Mouse (Mus musculus): ENCODE measurements around the gene Klk8.
A peak's percentile ranks its signal among the peaks of the same experiment; 100 is the strongest.

Gene Klk8

DNA sequence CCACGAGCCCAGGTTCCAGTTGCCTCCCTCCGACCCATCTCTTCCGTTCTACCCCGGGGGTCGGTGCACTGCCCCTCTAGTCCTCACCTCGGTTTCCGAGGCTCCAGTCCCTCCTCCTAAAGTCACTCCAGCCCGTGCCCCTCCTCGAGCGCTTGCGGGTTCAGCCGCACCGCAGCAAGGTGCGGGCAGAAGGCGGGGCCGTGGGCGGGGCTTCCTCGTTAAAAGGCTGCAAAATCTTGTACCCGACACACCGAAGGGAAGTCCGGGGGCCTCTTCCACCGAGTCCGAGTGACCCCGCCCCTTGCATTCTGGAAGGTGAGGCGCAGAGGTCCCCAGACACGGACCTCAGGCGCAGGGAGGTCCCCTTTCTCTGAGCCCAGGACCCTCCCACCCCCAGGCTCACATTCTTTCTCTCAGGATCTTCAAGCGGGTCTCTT is at the start of gene Klk8:
Gene Klk8, plus strand, starts transcription at position 245 of the 437 bp plus-strand sequence.
- DNase-seq (ENCODE audit: low spot score) = no peak

DNA sequence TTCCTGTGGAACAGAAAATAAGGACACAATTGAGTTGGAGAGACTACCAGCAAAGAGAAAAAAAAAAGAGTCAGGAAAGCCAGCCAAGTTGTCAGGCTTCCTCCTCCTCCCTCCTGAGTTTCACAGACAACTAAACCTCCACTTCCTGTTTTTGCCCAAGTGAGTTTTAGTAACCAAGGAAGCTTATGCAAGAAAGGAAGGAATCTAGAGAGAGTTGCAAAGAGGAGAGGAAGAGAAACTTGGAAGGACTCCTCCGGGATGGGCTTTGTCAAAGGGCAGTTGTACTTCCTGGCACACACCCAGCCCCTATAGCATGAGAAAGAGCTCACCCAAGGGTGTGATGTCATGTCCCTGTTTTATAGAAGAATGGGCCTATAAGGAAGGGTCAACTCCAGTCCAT is 49.6 kb upstream of the Klk8 start:
- no peak for DNase-seq (ENCODE audit: low spot score)

DNA sequence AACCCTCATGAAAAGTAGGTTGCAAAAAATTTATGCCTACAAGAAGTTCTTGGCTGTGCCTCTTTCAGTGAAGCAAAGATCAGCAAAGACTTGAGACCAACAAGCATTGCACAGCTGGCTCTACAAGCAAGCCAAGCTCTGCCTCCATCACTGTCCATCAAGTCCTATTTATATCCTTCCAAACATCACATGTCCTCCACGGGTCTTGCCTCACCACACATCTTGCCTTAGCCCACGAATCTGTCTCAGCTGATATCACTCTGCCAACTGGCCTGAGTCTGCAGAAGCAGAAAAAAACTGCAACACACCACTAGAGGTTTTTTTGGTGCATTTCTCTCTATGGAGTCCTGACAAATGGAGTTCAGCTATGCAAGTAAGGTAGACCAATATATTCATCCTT is 44.6 kb upstream of the Klk8 start:
- DNase-seq (ENCODE audit: low spot score) = no peak

DNA sequence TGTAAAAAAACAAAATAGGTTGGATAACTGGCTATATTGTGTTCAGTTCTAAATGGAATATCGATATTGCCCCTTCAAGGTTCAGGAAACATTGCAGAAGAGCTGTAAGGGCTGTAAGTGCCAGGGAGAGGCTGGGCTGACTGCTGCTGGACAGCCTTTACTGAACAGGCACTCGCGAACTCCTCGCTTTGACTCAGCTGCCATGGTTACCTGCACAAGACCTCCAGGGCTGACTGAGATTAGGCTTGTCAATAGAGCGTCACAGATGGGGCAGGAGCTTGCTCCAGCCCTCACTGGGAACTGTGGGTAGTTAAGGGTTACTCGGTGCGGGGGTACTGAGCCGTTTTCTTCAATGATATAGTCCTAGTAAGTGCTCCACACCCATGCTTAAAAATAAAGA is 30.9 kb upstream of the Klk8 start:
- no peak for DNase-seq (ENCODE audit: low spot score)

DNA sequence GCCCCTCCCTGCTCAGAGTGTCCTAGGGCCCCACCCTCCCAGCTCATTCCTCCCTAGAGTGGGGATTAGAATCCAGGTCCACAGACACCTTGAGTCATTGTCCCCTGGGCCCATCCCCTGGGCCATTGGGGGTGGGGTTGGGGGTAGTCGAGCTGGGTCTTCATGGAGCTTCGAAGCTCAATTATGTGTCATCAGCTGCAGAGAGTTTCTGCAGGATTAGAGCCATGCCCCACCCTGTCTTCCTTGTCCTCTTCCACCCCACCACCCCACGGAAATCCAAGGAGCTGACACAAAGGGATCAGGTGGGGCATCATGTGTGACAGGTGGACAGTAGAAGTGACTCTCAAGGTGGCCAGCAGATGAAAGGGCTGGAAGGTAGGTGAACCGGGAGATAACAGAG is 28.8 kb upstream of the Klk8 start, which contains the start of gene Klk12:
Gene Klk12, plus strand, starts transcription at position 301 of the 400 bp plus-strand sequence.
- DNase-seq (ENCODE audit: low spot score) = no peak

DNA sequence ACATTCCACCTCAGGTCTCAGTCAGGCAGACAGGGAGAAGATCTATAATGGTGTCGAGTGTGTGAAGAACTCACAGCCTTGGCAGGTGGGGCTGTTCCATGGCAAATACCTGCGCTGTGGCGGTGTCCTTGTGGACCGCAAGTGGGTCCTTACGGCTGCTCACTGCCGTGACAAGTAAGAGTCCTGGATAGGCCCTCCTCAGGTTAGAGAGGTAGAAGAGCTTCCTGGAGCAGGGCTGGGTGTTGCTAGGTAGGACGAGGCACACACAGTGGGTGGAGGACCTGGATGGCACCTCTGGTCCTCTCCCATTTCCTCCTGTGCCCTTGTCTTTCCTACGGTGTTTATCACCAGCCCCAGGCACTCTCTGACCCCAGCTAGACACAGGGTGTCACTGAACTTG is 27.7 kb upstream of the Klk8 start:
- DNase-seq (ENCODE audit: low spot score) = no peak

DNA sequence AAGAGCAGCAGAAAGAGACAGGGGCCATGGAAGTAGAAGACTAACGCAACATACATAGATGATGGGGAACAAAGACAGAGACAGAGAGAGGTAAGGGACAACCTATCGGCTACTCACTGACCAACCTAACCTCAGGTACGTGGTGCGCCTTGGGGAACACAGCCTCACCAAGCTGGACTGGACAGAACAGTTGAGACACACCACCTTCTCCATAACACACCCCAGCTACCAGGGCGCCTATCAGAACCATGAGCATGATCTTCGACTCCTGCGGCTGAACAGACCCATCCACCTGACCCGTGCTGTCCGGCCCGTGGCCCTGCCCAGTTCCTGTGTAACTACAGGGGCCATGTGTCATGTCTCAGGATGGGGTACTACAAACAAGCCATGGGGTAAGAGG is 26.7 kb upstream of the Klk8 start:
- no peak for DNase-seq (ENCODE audit: low spot score)

DNA sequence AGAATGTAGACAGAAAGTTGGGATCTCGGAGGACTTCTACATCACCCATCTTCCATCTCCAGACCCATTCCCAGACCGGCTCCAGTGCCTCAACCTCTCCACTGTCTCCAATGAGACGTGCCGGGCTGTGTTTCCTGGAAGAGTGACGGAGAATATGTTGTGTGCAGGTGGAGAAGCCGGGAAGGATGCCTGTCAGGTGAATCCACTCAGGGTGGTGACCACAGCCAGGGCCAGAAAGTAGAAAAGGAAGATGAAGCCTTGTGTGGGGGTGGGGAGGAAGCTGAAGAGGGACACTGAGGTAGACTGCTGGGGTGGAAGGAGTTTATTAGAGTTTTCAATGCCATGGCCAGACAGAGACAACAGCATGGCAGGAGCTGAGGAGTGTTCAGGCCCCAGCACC is 25.5 kb upstream of the Klk8 start:
- DNase-seq (ENCODE audit: low spot score) = no peak

DNA sequence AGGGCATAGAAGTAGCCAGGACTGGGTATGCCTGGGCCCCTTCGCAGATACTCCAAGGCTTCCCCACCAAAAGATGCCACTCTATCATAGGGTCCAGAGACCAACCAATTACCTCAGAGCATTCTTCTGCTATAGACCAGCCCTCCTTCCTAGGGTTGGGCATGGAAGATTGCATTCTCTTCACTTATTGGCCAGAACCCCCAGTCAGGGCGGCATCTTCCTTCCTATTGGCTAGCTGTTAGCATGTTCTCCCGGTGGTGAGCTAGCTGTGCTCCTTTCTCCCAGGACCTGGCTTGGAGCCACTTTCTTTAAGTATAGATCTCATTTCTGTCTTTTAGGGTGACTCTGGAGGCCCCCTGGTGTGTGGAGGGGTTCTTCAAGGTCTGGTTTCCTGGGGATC is 24.5 kb upstream of the Klk8 start:
- DNase-seq (ENCODE audit: low spot score) = no peak

DNA sequence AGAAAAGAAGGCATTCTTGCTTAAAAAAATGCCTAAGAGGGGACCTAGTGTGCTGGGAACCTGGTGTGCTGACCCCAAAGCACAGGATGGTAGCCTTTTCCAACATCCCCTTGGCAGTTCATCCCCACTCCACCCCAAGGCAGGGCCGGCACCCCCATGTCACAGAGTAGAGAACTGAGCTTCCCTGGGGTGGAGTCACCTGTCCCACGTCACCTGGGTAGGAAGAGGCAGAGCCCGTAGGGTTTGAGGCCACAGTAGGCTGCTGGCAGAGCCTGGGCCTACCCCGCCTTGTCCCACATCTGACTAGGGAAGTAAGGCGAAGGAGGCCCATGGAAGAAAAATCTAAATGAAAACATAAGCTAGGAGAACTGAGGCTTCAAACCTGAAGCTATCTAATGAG is 23.0 kb upstream of the Klk8 start, which contains the start of gene Klk11:
Gene Klk11, plus strand, starts transcription at position 241 of the 400 bp plus-strand sequence.
- DNase-seq (ENCODE audit: low spot score) = no peak

DNA sequence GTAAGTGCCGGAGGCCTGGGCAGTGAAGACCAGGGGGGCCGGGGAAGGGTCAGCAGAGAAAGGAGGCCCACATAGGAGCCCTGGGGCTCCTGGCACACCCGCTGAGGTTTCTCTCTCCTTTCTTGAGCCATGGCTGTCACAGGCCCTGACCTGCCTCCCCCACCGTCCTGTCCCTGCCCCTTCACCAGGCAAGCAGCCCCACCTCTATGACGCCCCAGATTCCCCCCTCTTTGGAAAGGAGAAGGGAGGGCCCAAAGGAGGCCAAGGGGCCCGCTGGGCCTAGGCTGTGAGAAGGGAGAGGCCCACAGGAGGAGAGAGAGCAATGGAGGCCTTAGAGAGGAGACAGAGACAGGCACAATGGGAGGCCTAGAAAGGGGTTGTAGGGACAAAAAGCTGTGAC is 22.6 kb upstream of the Klk8 start:
- DNase-seq (ENCODE audit: low spot score) = no peak

DNA sequence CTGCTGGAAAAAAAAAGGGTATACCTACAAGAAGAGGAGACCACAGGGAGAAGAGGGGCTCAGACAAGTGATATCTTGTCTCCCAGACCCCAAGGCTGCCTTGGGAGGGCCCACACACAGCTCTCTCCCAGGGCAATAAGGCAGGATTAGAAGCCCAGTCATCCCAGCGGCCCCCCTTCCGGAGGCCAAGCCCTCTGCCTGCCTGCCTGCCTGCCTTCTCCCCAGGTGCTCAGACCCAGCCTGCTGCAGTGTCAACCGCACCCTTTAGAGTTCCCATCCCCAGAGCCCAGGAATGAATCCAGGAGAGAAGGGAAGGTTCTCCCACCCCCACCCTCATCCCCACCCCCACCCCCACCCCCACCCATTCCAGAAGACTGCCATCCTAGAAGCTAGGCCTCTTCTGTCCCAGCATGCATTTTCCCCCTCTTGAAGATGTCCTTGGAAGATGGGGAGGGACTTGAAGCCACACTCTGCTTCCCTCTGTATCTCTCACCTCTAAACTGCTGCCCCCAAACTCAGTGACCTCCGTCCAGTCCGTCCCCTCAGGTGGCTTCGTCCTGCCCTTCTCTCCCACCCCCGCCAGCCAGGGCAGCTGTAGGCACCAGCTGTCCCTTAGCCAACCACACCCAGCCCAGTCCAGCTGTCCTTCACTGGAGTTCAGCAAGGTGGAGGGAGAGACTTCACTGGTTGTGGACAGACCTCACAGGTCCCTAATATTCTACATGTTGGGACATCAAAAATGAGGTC is 21.9 kb upstream of the Klk8 start:
- DNase-seq (ENCODE audit: low spot score) = no peak

DNA sequence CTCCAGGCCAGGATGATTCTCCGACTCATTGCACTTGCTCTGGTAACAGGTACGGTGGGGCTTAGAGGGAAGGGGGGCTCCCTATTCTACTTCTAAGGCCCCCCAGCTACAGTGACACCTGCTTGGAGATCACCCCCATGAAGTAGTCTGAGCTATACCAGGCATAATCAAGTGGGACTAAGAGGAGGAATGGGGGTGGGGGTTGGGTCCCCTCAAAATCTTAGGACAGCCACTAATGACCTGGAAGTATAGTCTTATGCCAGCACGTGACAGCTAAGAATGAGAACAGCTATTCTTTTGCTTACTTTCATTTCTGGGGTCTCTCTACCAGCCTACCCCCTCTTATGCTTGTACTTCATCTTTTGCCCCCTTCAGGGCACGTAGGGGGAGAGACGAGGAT is 20.9 kb upstream of the Klk8 start:
- DNase-seq (ENCODE audit: low spot score) = no peak

DNA sequence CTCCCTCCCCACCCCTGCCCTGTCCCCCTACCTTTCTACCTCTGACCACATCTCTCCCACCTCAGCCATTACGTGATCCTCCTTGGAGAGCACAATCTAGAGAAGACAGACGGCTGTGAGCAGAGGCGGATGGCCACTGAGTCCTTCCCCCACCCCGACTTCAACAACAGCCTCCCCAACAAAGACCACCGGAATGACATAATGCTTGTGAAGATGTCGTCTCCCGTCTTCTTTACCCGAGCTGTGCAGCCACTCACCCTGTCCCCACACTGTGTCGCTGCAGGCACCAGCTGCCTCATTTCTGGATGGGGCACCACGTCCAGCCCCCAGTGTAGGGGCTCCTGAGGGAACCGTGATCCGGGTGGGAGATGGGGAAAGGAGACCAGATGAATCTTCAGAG is 20.0 kb upstream of the Klk8 start:
- DNase-seq (ENCODE audit: low spot score) = no peak

DNA sequence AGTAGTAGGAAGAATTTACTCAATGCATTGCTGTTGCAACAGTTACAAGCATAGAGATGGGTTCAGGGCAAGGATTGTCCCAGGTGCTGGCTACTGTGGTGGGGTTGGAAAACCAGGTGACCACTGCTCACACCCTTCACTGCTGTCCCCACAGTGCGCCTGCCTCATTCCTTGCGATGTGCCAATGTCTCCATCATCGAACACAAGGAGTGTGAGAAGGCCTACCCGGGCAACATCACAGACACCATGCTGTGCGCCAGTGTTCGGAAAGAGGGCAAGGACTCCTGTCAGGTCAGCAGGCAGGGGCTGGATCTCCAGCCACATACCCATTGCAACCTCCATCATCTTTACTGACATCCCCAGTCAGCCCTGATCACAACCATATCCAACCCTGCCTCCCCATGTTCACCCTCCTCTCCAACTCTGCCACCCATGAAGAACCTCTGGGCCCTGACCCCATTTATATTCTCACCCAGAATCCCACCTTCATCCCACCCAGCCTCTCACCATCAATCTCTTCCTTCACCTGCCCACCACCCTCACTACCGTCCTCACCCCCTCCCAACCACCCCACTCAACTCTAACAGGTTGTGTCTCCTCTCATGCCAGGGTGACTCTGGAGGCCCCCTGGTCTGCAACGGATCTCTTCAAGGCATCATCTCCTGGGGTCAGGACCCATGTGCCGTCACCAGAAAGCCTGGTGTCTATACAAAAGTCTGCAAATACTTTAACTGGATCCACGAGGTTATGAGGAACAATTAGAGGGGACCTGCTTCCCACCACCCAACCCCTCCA is 19.0 kb upstream of the Klk8 start:
- DNase-seq (ENCODE audit: low spot score) = no peak

DNA sequence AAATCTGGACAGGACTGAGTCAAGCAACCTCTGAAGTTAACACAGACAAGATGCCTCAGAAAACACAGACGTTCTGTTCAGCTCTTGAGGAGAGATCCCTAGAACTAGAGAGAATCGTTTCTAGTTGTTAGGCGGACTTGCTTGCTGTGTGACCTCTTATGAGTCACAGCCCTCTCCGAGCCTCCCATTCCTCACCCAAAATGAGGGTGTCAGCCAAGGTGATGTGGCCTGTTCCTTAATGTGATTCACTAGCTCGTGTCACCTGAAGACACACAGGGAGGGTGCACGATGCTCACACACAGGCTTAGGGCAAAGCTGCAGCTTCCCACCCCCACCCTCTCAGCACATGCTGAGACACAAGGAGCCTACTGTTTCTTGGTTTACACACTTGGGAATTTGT is 17.1 kb upstream of the Klk8 start:
- no peak for DNase-seq (ENCODE audit: low spot score)

DNA sequence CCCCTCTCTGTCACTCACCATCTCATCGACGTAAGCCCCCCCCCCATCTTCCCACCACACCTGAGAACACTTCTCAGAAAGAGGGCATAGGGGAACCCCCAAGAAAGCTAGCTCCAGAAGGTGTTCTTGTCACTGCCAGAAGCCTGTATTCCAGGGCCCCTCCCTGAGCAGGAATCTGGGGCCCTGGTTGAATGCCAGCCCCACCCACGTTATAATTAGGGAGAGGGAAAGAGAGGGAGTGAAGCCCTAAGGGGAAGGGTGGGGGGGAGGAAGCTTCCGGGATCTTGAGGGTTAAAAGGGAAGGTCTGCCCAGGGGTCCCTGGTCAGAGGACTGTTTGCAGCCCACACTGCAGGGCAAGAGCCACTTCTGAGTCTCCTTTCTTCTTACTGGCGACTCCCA is 16.6 kb upstream of the Klk8 start, which contains the start of gene Klk10:
Gene Klk10, plus strand, starts transcription at position 290 of the 400 bp plus-strand sequence.
- DNase-seq (ENCODE audit: low spot score) = no peak

DNA sequence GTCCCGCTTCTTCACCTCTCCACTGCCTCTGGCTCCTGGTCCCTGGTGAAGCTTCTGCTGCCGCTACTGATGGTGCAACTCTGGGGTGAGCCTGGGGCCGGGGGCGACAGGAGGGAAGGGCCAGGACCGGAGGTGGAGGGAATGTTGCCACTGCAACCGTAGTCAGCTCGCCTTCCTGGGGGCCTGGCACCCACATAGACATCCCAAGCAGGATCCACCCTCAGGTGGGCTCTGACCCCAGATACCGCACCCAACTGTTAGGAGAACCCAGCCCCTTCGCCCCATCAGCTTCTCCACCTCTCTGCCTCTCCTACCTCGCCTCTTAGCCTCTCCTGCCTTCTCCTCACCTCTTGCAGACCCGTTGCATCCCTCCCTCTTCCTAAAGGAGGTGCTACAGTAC is 15.8 kb upstream of the Klk8 start:
- no peak for DNase-seq (ENCODE audit: low spot score)

DNA sequence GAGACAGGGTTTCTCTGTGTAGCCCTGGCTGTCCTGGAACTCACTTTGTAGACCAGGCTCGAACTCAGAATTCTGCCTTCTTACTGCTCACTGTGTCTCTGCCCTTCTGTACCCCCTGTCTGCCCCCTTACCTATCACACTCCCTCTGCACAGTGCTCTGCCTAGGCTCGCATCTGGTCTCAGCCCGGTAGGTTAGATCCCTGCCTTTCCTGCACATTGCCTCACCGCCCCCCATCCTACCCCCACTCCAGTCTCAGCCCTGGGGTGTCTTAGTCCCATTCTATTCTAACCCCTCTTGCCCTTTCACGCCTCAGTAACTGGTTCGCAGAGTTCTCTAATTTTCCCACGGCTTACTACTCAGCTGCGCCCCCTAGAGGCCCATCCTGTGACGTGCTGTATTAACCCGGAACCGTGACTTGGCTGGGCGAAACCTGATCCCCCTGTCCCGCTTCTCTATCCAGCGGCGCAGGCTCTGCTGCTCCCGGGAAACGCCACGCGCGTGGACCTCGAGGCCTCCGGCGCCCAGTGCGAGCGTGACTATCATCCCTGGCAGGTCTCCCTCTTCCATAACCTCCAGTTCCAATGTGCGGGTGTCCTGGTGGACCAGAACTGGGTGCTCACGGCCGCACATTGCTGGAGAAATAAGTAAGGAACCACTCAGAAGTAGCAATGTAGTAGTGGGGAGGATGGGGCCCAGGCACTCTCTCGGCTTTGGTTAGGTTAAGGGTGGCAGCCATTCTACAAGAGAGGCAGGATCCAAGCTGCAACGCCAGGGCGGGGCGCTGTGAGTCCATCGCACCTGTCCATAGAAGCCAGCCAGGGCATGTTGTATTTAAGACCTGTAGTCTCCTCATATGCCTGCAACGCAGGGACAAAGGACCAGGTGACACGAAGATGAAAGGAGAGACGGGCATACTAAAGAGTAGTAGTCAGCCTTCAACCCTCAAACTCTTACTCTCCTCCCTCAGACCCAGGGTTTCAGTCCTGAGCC is 14.8 kb upstream of the Klk8 start:
- peak; percentile 73 for DNase-seq (ENCODE audit: low spot score)

DNA sequence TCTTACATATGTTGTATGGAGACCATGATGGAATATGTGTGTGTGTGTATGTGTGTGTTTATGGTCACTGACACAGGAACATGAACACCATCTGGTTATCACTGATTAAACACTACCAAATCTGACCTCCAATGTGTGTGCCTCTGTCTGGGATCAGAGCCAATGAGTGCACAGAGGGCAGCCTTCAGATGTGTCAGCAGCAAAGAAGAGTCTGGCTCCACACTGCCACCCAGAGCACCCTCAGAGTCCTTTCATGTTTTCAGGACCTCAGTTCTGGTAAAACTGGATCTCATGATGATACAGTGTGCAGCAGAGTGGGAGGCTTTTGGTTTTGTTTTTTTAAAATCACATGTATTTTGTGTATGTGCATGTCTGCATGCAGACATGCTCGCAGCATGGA is 12.1 kb upstream of the Klk8 start:
- DNase-seq (ENCODE audit: low spot score) = no peak

DNA sequence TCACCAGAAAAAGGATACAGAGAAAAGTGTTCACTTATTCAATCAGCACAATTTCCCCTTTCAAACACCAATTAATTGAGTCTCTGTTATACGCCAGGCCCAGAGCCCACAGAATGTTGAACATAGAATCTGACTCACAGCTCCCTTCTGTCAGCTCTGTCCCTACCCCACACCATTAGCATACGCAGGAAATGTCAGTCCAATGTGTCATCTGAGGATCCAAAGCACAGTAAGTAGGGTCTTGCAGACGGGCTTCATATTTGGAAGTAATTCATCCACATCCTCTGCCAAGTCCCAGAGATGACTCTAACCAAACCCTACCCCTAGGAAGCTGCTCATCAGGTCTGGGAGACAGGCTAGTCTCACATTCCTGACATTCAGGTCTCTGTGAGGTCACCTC is 9.3 kb upstream of the Klk8 start:
- no peak for DNase-seq (ENCODE audit: low spot score)

DNA sequence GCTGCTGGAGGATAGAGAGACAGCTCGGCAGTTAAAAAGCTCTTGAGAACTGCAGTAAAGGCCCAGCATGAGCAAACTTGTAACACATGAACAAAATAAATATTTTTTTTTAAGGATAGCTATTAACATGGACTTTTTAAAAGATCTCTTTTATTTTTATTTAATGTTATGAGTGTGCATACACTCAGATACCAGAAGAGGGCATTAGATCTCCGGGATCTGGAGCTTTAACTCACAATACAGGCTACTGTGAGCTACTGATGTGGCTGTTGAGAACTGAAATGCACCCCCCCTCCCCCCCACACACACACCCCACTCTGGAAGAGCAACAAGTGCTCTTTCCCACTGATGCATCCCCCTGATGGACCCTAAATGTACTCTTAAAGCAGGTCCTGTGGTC is 8.1 kb upstream of the Klk8 start:
- DNase-seq (ENCODE audit: low spot score) = no peak

All from testis, postnatal 14 days (tissue).